Mouse (Mus musculus) adrenal gland, postnatal 25 days (tissue): ENCODE measurements around the gene Rnase2b. TPM values are rescaled to one million over a fixed set of nuclear protein-coding genes. Genes with fewer than 3 reads are reported as not detected.
"Not testable (repeated sequence)": the region's sequence is repeated elsewhere in the genome, so short reads cannot be mapped to it uniquely, and the experiment has no call there.

Source experiments
- DNase-seq: peaks from one replicate; pipeline ENCODE4 v3.0.0; 2021; ENCODE audit warnings: mixed read lengths
- long read RNA-seq: library from polyadenylated mRNA; stranded (forward); transcript quantifications from one replicate; pipeline ENCODE4 v2.0.0, GENCODE M21; 2021
- total RNA-seq: library from RNA; stranded (reverse); gene quantifications from 2 replicates; pipeline ENCODE4 v1.2.3, GENCODE M21; 2021

Gene Rnase2b
- not detected in 2 replicates for total RNA-seq
- long read RNA-seq: 0 reads

DNA sequence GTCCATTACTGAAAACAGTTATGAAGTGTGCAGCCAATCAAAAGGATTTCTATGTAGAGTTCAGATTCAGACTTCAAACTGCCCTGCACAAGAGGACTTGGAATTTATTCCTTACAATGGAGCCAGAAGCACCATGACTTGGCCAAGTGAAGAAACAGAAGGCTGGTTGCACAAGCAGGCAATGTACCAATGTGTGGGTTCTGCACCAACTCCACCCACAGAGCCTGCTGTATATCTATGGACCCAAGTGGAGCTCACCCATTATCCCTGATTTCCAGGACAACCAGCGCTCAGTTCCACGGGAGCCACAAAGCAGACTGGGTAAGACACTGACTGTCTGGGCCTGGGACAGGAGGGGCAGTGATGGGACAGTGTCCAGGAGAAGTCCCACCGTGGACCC, at the start of gene Rnase2b:
TSS of gene Rnase2b (plus strand) at position 285 of the 400 bp plus-strand sequence.
- not testable (repeated sequence) for DNase-seq

DNA sequence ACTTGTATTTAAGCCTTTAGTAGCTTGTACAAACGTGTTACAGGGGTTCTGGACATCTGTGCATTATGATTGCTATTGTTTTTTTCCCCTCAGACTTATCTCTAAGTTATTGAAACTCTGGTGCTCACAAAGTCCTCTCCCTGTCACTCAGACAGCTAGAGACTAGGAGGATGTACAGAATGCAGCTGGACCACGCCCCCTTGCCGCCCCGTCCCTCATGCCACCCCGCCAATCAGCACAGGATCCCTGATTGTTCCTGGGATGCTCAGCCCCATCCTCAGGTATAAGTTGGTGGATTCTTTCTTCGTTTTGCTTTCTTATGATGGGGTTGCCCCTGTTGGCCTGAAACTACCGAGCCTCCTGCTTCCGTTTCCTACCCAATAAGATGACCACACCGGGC, 48.6 kb upstream of the Rnase2b start:
- no peak for DNase-seq

- no peak for DNase-seq
Measured at GRCm38 (mm10) chr14:51113916-51114560, 48.0 kb upstream of the Rnase2b start, which contains the start of gene Eddm3b. Gene Eddm3b (plus strand): TSS chr14:51114426.

GRCm38 (mm10) chr14:51125684-51126083, 36.4 kb upstream of the Rnase2b start:
- DNase-seq: no peak

- no peak for DNase-seq
Measured at GRCm38 (mm10) chr14:51127648-51128258, 34.3 kb upstream of the Rnase2b start.

GRCm38 (mm10) chr14:51128775-51129623, 33.1 kb upstream of the Rnase2b start:
- DNase-seq: no peak

- DNase-seq: no peak
Measured at GRCm38 (mm10) chr14:51129624-51129975, 32.5 kb upstream of the Rnase2b start.

DNA sequence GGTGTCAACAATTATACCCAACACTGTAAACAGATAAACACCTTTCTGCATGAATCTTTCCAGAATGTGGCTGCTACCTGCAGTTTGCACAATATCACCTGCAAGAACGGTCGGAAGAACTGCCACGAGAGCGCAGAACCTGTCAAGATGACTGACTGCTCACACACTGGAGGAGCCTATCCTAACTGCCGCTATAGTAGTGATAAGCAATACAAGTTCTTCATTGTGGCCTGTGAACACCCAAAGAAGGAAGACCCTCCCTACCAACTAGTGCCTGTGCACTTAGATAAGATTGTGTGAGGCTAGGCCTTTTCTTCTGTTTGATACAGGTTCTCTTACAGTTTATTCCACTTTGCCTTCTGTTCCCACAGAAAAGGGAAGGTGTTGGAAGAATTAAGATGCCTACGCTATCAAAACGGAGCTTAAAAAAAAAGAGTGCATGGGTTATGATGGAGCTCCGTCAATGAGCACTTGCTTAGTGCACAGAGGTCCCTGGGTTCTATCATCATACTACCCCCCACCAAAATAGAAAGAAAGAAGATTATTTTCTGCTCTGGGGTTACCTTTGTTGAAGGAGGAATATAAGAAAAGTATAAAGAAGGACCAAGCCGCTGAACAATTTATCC, 31.6 kb upstream of the Rnase2b start:
- no peak for DNase-seq

- DNase-seq: no peak
Measured at GRCm38 (mm10) chr14:51131086-51131815, 30.8 kb upstream of the Rnase2b start.

GRCm38 (mm10) chr14:51132372-51132771, 29.7 kb upstream of the Rnase2b start:
- no peak for DNase-seq

- DNase-seq: no peak
Measured at GRCm38 (mm10) chr14:51140342-51140741, 21.7 kb upstream of the Rnase2b start.

- DNase-seq: no peak
Measured at GRCm38 (mm10) chr14:51142119-51142518, 19.9 kb upstream of the Rnase2b start.

DNA sequence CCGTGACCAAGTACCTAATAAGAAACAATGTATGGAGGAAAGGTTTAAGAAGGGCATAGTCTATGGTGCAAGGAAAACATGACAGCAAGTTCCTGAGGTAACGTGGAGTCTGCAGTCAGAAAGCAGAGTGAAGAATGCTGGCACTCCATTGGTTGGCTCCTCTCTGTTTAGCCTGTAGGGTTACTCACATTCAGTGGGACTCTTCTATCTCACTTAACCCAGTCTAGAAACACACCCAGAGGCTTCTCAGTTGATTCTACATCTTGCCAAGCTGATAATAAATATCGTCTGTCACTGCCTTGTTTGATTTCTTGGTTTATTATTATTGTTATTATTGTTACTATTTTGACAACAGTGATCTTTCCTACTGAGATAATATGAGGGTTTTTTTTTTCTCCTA, 19.5 kb upstream of the Rnase2b start:
- no peak for DNase-seq

DNA sequence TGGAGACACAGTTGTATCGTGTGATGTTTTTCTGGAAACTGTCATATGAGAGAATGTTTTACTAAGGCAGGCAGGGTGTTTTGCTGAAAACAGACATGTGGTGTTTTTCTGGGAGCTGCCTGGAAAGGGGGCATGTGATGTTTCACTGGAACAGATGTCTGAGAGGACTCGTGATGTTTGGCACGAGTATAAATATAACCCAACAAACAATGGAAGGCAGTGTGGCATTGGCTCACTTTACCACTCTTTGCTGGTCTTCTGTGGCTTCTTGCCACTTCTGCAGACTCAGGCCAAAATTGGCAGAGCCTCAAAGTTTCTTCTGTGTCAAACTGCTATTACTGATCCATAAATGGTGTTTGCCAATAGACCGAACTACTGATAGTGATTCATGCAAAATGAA, 18.8 kb upstream of the Rnase2b start:
- DNase-seq: no peak

DNA sequence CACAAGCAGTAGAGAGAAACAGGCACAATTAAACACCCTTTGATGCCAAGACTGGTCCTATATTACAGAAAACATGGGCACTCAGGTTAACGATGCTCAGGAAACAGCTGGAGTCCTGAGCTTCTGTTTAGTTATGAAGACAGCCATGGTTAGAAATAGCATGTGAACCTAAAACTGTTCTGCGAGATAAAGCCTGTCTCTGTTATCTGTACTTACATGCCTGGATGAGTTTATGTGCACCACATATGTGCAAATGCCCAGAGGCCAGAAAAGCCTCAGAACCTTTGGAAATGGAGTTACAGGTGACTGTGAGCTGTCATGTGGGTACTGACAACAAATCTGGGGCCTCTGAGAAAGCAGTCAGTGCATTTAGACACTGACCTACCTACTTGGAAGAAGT, 18.1 kb upstream of the Rnase2b start:
- DNase-seq: no peak

GRCm38 (mm10) chr14:51144451-51144850, 17.6 kb upstream of the Rnase2b start:
- no peak for DNase-seq

GRCm38 (mm10) chr14:51145521-51145920, 16.5 kb upstream of the Rnase2b start:
- no peak for DNase-seq

GRCm38 (mm10) chr14:51146685-51147084, 15.4 kb upstream of the Rnase2b start, which contains the start of gene Rnase1:
Gene Rnase1 (minus strand): TSS chr14:51146785.
- no peak for DNase-seq

- no peak for DNase-seq
Measured at GRCm38 (mm10) chr14:51148006-51148405, 14.1 kb upstream of the Rnase2b start.

DNA sequence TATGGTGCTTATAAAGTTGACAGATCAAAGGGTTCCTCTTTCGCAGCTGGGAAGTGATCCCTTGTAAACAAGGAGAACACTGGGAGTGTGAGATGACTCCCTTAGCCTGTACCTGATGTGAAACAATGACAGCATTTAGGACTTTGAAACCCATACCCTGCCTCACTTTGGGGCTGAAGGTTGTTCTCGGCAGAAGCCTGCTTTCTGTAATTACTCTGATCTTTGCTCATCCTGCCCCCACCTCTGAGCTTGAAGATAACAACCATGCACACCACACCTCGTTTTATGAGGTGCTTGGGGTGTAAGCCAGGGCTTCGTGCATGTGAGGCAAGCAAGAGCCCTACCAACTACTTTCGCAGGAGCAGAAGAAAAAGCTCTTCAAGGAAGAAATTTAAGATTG, 12.9 kb upstream of the Rnase2b start:
- DNase-seq: no peak

DNA sequence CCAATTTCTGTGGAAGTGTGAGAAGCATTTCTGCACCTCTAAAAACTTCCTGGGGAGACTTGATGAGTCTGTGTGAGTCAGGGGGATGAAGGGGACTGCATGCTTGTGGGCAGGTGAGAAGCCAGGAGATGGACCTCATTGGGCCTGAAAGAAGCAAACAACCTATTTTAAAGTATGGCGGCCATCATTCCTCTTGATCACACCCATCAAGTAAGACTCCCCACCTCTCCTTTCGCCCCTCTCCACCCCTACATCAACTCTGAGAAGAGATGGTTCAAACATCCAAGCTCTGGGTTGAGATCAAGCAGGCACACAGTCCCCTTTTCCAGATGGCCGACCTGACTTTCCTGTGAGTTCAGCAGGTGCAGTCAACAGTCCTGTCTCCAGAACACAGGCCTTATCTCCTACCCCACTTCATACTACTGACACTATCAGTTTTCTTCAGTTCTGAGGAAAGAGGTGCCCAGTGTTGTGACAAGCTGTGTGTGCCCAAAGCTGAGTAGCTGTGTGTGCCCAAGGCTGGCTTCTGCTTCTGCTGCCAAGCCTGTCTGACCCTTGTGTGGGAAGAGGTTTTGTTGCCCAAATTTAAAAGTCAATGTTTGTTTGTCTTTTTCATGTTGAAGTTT, 11.7 kb upstream of the Rnase2b start:
- no peak for DNase-seq
